ENCODE assay signal across 27 mouse cellular contexts in genomic region chr2:50875072-50875471, GRCm38 (mm10).
"Had no signal": no experiment of that assay in that cellular context is flagged by ENCODE, and none has a peak within 500 bp of the region (broad histone marks: within the 10 kb centered on the region; RNA-seq: fewer than 3 reads in every experiment).

No protein-coding gene starts in this region.

- H3K27ac ChIP-seq: embryonic facial prominence, embryonic 10.5 days; embryonic facial prominence, embryonic 12.5 days; embryonic facial prominence, embryonic 13.5 days; embryonic facial prominence, embryonic 15.5 days; forebrain, embryonic 10.5 days; forebrain, embryonic 12.5 days; forebrain, embryonic 13.5 days; forebrain, embryonic 15.5 days; gastrocnemius, adult 2 months; heart, adult 2 months had no signal

- H3K9ac ChIP-seq: embryonic facial prominence, embryonic 12.5 days; embryonic facial prominence, embryonic 13.5 days; embryonic facial prominence, embryonic 15.5 days; forebrain, embryonic 12.5 days; forebrain, embryonic 13.5 days; forebrain, embryonic 15.5 days; forebrain, postnatal 0 days had no signal

- H3K9me3 ChIP-seq: embryonic facial prominence, embryonic 10.5 days; embryonic facial prominence, embryonic 12.5 days; embryonic facial prominence, embryonic 13.5 days; embryonic facial prominence, embryonic 15.5 days; forebrain, embryonic 10.5 days; forebrain, embryonic 12.5 days; forebrain, embryonic 13.5 days; forebrain, embryonic 15.5 days had no signal

- H3K27me3 ChIP-seq: embryonic facial prominence, embryonic 12.5 days; embryonic facial prominence, embryonic 13.5 days; embryonic facial prominence, embryonic 15.5 days; forebrain, embryonic 12.5 days; forebrain, embryonic 13.5 days; forebrain, embryonic 15.5 days had no signal

- H3K4me3 ChIP-seq: embryonic facial prominence, embryonic 10.5 days; embryonic facial prominence, embryonic 12.5 days; embryonic facial prominence, embryonic 13.5 days; embryonic facial prominence, embryonic 15.5 days; erythroblast, embryonic 14.5 days; forebrain, embryonic 10.5 days; forebrain, embryonic 12.5 days; forebrain, embryonic 13.5 days; forebrain, embryonic 15.5 days; gastrocnemius, adult 2 months; heart, adult 2 months had no signal

- H3K4me2 ChIP-seq: embryonic facial prominence, embryonic 12.5 days; embryonic facial prominence, embryonic 13.5 days; embryonic facial prominence, embryonic 15.5 days; forebrain, embryonic 12.5 days; forebrain, embryonic 13.5 days; forebrain, embryonic 15.5 days had no signal

- DNase-seq: cerebellum, adult 8-10 months; cerebellum, adult 9-10 months; cerebellum, adult 9-11 months; cerebellum, postnatal 10 days; cerebellum, postnatal 14 days; cerebellum, postnatal 25 days; cerebellum, postnatal 36 days; embryo, embryonic 11 days; forebrain, postnatal 0 days; gastrocnemius, adult 2 months; gastrocnemius, postnatal 10 days; gastrocnemius, postnatal 25 days; gastrocnemius, postnatal 36 days; heart, adult 11 months; heart, adult 18-20 months; heart, adult 2 months had no signal

- ATAC-seq: forebrain, embryonic 13.5 days; forebrain, embryonic 14.5 days; forebrain, embryonic 15.5 days; forebrain, embryonic 16.5 days; forebrain, postnatal 0 days had no signal

- H3K36me3 ChIP-seq: embryonic facial prominence, embryonic 10.5 days; embryonic facial prominence, embryonic 12.5 days; embryonic facial prominence, embryonic 13.5 days; embryonic facial prominence, embryonic 15.5 days; forebrain, embryonic 10.5 days; forebrain, embryonic 12.5 days; forebrain, embryonic 15.5 days had no signal

- H3K4me1 ChIP-seq: embryonic facial prominence, embryonic 10.5 days; forebrain, embryonic 10.5 days; forebrain, embryonic 12.5 days; forebrain, embryonic 13.5 days; forebrain, embryonic 15.5 days had no signal
